Mouse (Mus musculus): ENCODE data around the gene Bckdhb.

DNA sequence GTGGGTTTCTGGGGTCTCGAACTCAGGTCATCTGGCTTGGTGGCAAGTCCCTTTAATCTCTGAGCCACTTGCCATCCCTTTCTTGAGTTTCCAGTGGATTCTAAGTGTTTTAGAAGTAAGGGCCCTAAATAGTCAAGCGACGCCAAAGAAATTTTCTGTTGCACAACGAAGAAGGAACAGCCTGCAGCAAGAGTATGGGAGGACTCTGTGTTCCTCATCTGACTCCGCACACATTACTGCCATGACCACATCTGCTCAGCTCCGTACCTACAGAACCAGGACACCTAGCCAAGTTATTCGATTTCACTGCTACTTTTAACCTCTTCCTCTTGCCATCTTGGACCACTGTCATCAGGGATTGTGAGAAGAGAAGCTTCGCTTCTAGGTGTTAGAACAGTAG, 168.0 kb downstream of the Bckdhb start:
- no peak for TF ChIP-seq HCFC1 (IDR thresholded peaks at IDR 0.05; ENCODE audit: borderline replicate concordance, insufficient read depth, low read length)
- TF ChIP-seq MAFK (IDR thresholded peaks at IDR 0.05; ENCODE audit: insufficient read depth, low read depth, low read length) = no peak
- no peak for TF ChIP-seq ZNF384 (IDR thresholded peaks at IDR 0.05; ENCODE audit: low read depth, low read length)
- TF ChIP-seq CHD2 (IDR thresholded peaks at IDR 0.05; ENCODE audit: low read depth, low read length) = no peak

All from ES-E14 (cell line).